9 mouse cellular contexts compared by ENCODE assay signal in the genomic region with DNA sequence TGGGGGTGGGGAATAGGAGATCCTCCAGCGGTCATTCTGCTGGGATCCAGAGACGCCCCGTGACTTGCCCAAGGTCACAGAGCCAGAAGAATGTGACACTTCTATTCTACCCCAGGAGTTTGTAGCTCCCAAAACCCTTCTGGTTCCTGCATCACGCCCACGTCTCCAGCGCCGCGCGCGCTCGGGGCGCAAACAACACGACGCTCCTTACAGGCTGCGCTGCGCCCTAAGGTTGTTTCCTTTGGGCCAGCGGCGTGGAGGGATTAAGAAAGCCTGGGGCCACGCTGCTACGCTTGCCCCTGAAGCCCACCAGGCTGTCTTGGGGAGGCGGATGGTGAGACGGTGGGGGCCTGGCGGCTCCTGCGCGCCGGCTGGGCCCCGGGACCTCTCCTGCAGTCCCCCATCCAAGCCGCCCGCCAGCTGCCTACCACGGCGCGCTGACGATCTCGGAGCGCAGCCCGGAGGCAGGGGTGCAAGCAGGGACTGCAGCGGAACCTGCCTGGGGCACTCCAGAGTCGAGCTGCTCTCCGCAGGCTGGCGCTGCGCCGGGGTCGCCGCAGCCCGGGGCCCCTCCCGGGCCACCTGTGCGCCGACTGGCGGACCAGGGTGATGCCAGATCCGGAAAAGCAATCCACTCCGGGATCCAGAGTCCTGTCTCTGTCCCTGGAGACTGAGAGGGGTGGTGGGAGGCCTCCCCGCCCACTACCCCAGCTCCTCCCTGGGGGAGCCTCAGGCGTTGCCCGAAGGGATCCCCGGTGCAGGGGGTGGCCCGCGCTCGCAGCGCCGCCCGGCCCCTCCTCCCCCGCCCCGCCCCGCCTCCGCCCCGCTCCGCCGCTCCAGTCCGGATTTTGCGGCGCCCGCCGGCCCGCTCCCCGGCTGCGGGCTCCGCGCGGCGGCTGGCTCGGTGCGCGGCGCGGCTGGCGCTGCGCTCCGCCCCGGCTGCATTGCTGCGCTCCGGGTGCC. TPM values are rescaled to one million over a fixed set of nuclear protein-coding genes. Genes with fewer than 3 reads are reported as not detected.
DNase-seq lines count a peak whose midpoint lies in the region; ATAC-seq and TF ChIP-seq lines count a peak whose summit lies in the region.
"Had no signal": no experiment of that assay in that cellular context is flagged by ENCODE, and none has a peak within 500 bp of the region (broad histone marks: within the 10 kb centered on the region; RNA-seq: fewer than 3 reads in every experiment).

Gene Unc5a (plus strand): TSS at position 881 of the 963 bp plus-strand sequence.

- TF ChIP-seq CTCF in cerebellum, adult 2 months (IDR thresholded peaks at IDR 0.05; ENCODE audit: borderline replicate concordance, insufficient read depth, low read depth, low read length): no peak

- H3K27me3 ChIP-seq in kidney, embryonic 14.5 days (ENCODE audit: control insufficient read depth, insufficient read depth, low read length): peaks cover 85% of the 10 kb centered on the region
- no peaks in the 10 kb centered on the region for H3K27me3 ChIP-seq in cerebellum, adult 2 months (ENCODE audit: control insufficient read depth, insufficient read depth, low read length)
- peaks cover 92% of the 10 kb centered on the region for H3K27me3 ChIP-seq in hindbrain, embryonic 13.5 days
- H3K27me3 ChIP-seq in midbrain, embryonic 16.5 days (ENCODE audit: control insufficient read depth, insufficient read depth, low read depth, low read length): peaks cover 15% of the 10 kb centered on the region

- ATAC-seq in kidney, embryonic 14.5 days (ENCODE audit: low FRiP score, low TSS enrichment): peak; percentile 70; the same call in 1 of the 2 replicates
- peak; percentile 68 for ATAC-seq in hindbrain, embryonic 13.5 days (ENCODE audit: low FRiP score)
- peak; percentile 75 for ATAC-seq in midbrain, embryonic 16.5 days

- DNase-seq in kidney, adult 8-10 months: no peak
- DNase-seq in cerebellum, adult 2 months: peak; percentile 86 to 92
- peak; percentile 49 for DNase-seq in forelimb bud, embryonic 11.5 days (ENCODE audit: low read depth, low spot score)
- peak; percentile 82 to 87 for DNase-seq in left cerebral cortex, postnatal 36 days (ENCODE audit: low spot score in 2 of 2)
- DNase-seq in thymus, postnatal 0 days (ENCODE audit: low spot score): peak; percentile 34

- H3K9ac ChIP-seq in kidney, embryonic 14.5 days (ENCODE audit: low read depth, low read length): peak within 1 kb of the TSS; percentile 57
- H3K9ac ChIP-seq in hindbrain, embryonic 13.5 days: peak within 1 kb of the TSS; percentile 91
- peak within 1 kb of the TSS; percentile 93 for H3K9ac ChIP-seq in midbrain, embryonic 16.5 days (ENCODE audit: low read depth, low read length)

- H3K4me3 ChIP-seq in kidney, embryonic 14.5 days (ENCODE audit: low read length): peak within 1 kb of the TSS; percentile 65
- H3K4me3 ChIP-seq in cerebellum, adult 2 months (replicated peaks; ENCODE audit: insufficient read depth, low read depth, low read length): peak within 1 kb of the TSS; percentile 99
- peak within 1 kb of the TSS; percentile 75 for H3K4me3 ChIP-seq in hindbrain, embryonic 13.5 days
- peak within 1 kb of the TSS; percentile 89 for H3K4me3 ChIP-seq in midbrain, embryonic 16.5 days (ENCODE audit: low read depth, low read length)
- H3K4me3 ChIP-seq: megakaryocyte, embryonic 14.5 days had no signal

- intact Hi-C loops in left cerebral cortex, postnatal 36 days (cut with DNase I): loop anchor here (1.0 to 5.0 kb wide), 4 partner anchors 51 to 152 kb away; no protein-coding TSS in a partner anchor

- H3K9me3 ChIP-seq in kidney, embryonic 14.5 days (ENCODE audit: control insufficient read depth, low read length): no peaks in the 10 kb centered on the region
- H3K9me3 ChIP-seq in hindbrain, embryonic 13.5 days: no peaks in the 10 kb centered on the region
- H3K9me3 ChIP-seq in midbrain, embryonic 16.5 days (replicated peaks; ENCODE audit: control insufficient read depth, low read length, poor library complexity, severe bottlenecking): no peaks in the 10 kb centered on the region
- H3K9me3 ChIP-seq: megakaryocyte, embryonic 14.5 days had no signal

- peaks cover 6% of the 10 kb centered on the region; the same call in 1 of the 2 replicates for H3K4me1 ChIP-seq in kidney, embryonic 14.5 days (ENCODE audit: control insufficient read depth, insufficient read depth, low read length)
- H3K4me1 ChIP-seq in cerebellum, adult 2 months (ENCODE audit: control insufficient read depth, insufficient read depth, low read length): peaks cover 45% of the 10 kb centered on the region
- peaks cover 72% of the 10 kb centered on the region for H3K4me1 ChIP-seq in hindbrain, embryonic 13.5 days (replicated peaks)
- peaks cover 45% of the 10 kb centered on the region for H3K4me1 ChIP-seq in midbrain, embryonic 16.5 days (ENCODE audit: control insufficient read depth, insufficient read depth, low read length)

- TF ChIP-seq POLR2A in cerebellum, adult 2 months (IDR thresholded peaks at IDR 0.05; ENCODE audit: borderline replicate concordance, insufficient read depth, low read length): peak; percentile 39; the same call in 1 of the 2 replicates

- WGBS in kidney, embryonic 14.5 days: 1% methylated on average over 59 of the region's 91 CpGs
- 1% methylated on average over 89 of the region's 91 CpGs for WGBS in cerebellum, adult 2 months
- under 1% methylated on average over 73 of the region's 91 CpGs for WGBS in hindbrain, embryonic 13.5 days
- under 1% methylated on average over 79 of the region's 91 CpGs for WGBS in midbrain, embryonic 16.5 days

- no peak within 1 kb of the TSS for H3K27ac ChIP-seq in kidney, embryonic 14.5 days (ENCODE audit: low read depth, low read length)
- H3K27ac ChIP-seq in cerebellum, adult 2 months (ENCODE audit: insufficient read depth, low read length): peak within 1 kb of the TSS; percentile 99
- H3K27ac ChIP-seq in hindbrain, embryonic 13.5 days: peak within 1 kb of the TSS; percentile 92
- peak within 1 kb of the TSS; percentile 90 for H3K27ac ChIP-seq in midbrain, embryonic 16.5 days (ENCODE audit: low read length)

- H3K36me3 ChIP-seq in kidney, embryonic 14.5 days (ENCODE audit: control insufficient read depth, insufficient read depth, low read length): no peaks in the 10 kb centered on the region
- H3K36me3 ChIP-seq in hindbrain, embryonic 13.5 days: no peaks in the 10 kb centered on the region
- H3K36me3 ChIP-seq in midbrain, embryonic 16.5 days (ENCODE audit: control insufficient read depth, insufficient read depth, low read length): no peaks in the 10 kb centered on the region

- peak within 1 kb of the TSS; percentile 98 for H3K4me2 ChIP-seq in kidney, embryonic 14.5 days (replicated peaks; ENCODE audit: low read depth, low read length)
- H3K4me2 ChIP-seq in hindbrain, embryonic 13.5 days: peak within 1 kb of the TSS; percentile 98
- H3K4me2 ChIP-seq in midbrain, embryonic 16.5 days (ENCODE audit: low read length): peak within 1 kb of the TSS; percentile 89

RNA-seq across cellular contexts. Expression of gene Unc5a, which starts in this region (rescaled TPM):
- polyA plus RNA-seq in kidney, embryonic 14.5 days (2014; fragmentation: Nextera tagmentation; extraction: Ambion mirVana): 2.1 and 2.5 TPM in 2 replicates
- polyA plus RNA-seq in cerebellum, adult 2 months (2012; rRNA removed): 37.7 and 41.0 TPM in 2 replicates
- polyA plus RNA-seq in hindbrain, embryonic 13.5 days (2015; fragmentation: Nextera tagmentation; extraction: Ambion mirVana): 7.8 and 8.4 TPM in 2 replicates
- 100 to 1,000 TPM in 1 of 2 experiments, 10 to 100 TPM in 1; 96.3 to 101 TPM for total RNA-seq in left cerebral cortex, postnatal 36 days (2021)
- polyA plus RNA-seq in midbrain, embryonic 16.5 days (2015; fragmentation: Nextera tagmentation; extraction: Ambion mirVana): 14.1 and 16.3 TPM in 2 replicates
- polyA plus RNA-seq in thymus, postnatal 0 days (2015; fragmentation: Nextera tagmentation; extraction: Ambion mirVana): 0.75 and 1.2 TPM in 2 replicates

Comparison
In these comparisons a context has a peak if more than half of its experiments do, and no peak if none do; other contexts are left out.
1. DNase-seq: peak in cerebellum, adult 2 months (2 of 2), forelimb bud, embryonic 11.5 days (single experiment), left cerebral cortex, postnatal 36 days (2 of 2) and thymus, postnatal 0 days (single experiment); none in kidney, adult 8-10 months (0 of 2).
2. Peak in every context shown above with its lines, with median percentiles within 50 percentile points of each other: ATAC-seq, H3K4me2 ChIP-seq, H3K4me3 ChIP-seq and H3K9ac ChIP-seq.